Mouse (Mus musculus) heart, adult 8-10 months (tissue): Measurements from ENCODE around the gene Il10rb. TPM values are rescaled to one million over a fixed set of nuclear protein-coding genes. Genes with fewer than 3 reads are reported as not detected.

Experiments used
- DNase-seq: peaks from one replicate; pipeline ENCODE4 v3.0.0; 2022; ENCODE audit warnings: low spot score
- total RNA-seq, 4 experiments: library from RNA; stranded (reverse); gene quantifications; 2 replicates each; pipeline ENCODE4 v1.2.4; 2022

Il10rb gene
- total RNA-seq, result 100 to 1,000 TPM; 116 to 131 (median 129) TPM

- peak; percentile 75 for DNase-seq
Measured at GRCm38 (mm10) chr16:91405640-91406584, at the start of gene Il10rb. Gene Il10rb (plus strand): TSS chr16:91406164.

GRCm38 (mm10) chr16:91356760-91357525, 49.0 kb upstream of the Il10rb start:
- DNase-seq, result no peak

GRCm38 (mm10) chr16:91357526-91357900, 48.5 kb upstream of the Il10rb start:
- DNase-seq, result no peak

- peak; percentile 86 for DNase-seq
Measured at GRCm38 (mm10) chr16:91358555-91358954, 47.4 kb upstream of the Il10rb start.

GRCm38 (mm10) chr16:91359531-91359930, 46.4 kb upstream of the Il10rb start:
- no peak for DNase-seq

GRCm38 (mm10) chr16:91360162-91360561, 45.8 kb upstream of the Il10rb start:
- no peak for DNase-seq

GRCm38 (mm10) chr16:91362006-91362405, 44.0 kb upstream of the Il10rb start:
- no peak for DNase-seq

GRCm38 (mm10) chr16:91362616-91363272, 43.2 kb upstream of the Il10rb start:
- peak; percentile 73 for DNase-seq

GRCm38 (mm10) chr16:91363483-91363882, 42.5 kb upstream of the Il10rb start:
- DNase-seq, result peak; percentile 90

- no peak for DNase-seq
Measured at GRCm38 (mm10) chr16:91366567-91366966, 39.4 kb upstream of the Il10rb start.

GRCm38 (mm10) chr16:91367066-91367465, 38.9 kb upstream of the Il10rb start:
- no peak for DNase-seq

- peak; percentile 83 for DNase-seq
Measured at GRCm38 (mm10) chr16:91372577-91373472, 33.1 kb upstream of the Il10rb start, which contains the start of gene Ifnar2. Gene Ifnar2 (plus strand): TSS chr16:91372783.

GRCm38 (mm10) chr16:91373473-91374252, 32.3 kb upstream of the Il10rb start:
- no peak for DNase-seq

GRCm38 (mm10) chr16:91374253-91374634, 31.7 kb upstream of the Il10rb start:
- DNase-seq, result no peak

- no peak for DNase-seq
Measured at GRCm38 (mm10) chr16:91376701-91377100, 29.3 kb upstream of the Il10rb start.

- DNase-seq, result no peak
Measured at GRCm38 (mm10) chr16:91378431-91378986, 27.5 kb upstream of the Il10rb start.

GRCm38 (mm10) chr16:91378991-91379390, 27.0 kb upstream of the Il10rb start:
- no peak for DNase-seq

GRCm38 (mm10) chr16:91379412-91379811, 26.6 kb upstream of the Il10rb start:
- no peak for DNase-seq

- no peak for DNase-seq
Measured at GRCm38 (mm10) chr16:91380151-91380550, 25.8 kb upstream of the Il10rb start.

GRCm38 (mm10) chr16:91381606-91382005, 24.4 kb upstream of the Il10rb start:
- DNase-seq, result no peak
